17 mouse cellular contexts compared by ENCODE assay signal in genomic region chr11:24317989-24318735, GRCm38 (mm10).
"Had no signal": no experiment of that assay in that cellular context is flagged by ENCODE, and none has a peak within 500 bp of the region (broad histone marks: within the 10 kb centered on the region; RNA-seq: fewer than 3 reads in every experiment).

No protein-coding gene starts in this region.

- H3K4me1 ChIP-seq: midbrain, embryonic 10.5 days had no signal

- ATAC-seq: midbrain, embryonic 16.5 days had no signal

- H3K9me3 ChIP-seq: midbrain, embryonic 10.5 days; neural tube, embryonic 13.5 days; neural tube, embryonic 15.5 days had no signal

- H3K27me3 ChIP-seq: neural tube, embryonic 13.5 days; neural tube, embryonic 15.5 days had no signal

- H3K9ac ChIP-seq: lung, embryonic 14.5 days; neural tube, embryonic 13.5 days; neural tube, embryonic 15.5 days had no signal

- H3K27ac ChIP-seq: midbrain, embryonic 10.5 days; neural tube, embryonic 13.5 days; neural tube, embryonic 15.5 days had no signal

- H3K4me2 ChIP-seq: lung, embryonic 14.5 days; neural tube, embryonic 13.5 days; neural tube, embryonic 15.5 days had no signal

- H3K36me3 ChIP-seq: midbrain, embryonic 10.5 days; neural tube, embryonic 13.5 days; neural tube, embryonic 15.5 days had no signal

- DNase-seq: lung, adult 18-20 months; lung, embryonic 14.5 days; lung, postnatal 10 days; lung, postnatal 4 days; retina, postnatal 1 day; right cerebral cortex, adult 18-20 months; right cerebral cortex, postnatal 25 days; right cerebral cortex, postnatal 4 days; spleen, adult 18-20 months; thymus, adult 18-20 months; thymus, postnatal 14 days; thymus, postnatal 36 days had no signal

- H3K4me3 ChIP-seq: midbrain, embryonic 10.5 days; myocyte; neural tube, embryonic 13.5 days; neural tube, embryonic 15.5 days had no signal
